13 mouse cellular contexts compared by ENCODE assay signal in genomic region chr9:56582628-56583027, GRCm38 (mm10).
"Had no signal": no experiment of that assay in that cellular context is flagged by ENCODE, and none has a peak within 500 bp of the region (broad histone marks: within the 10 kb centered on the region; RNA-seq: fewer than 3 reads in every experiment).

No protein-coding gene starts in this region.

- H3K4me1 ChIP-seq: intestine, embryonic 15.5 days; limb, embryonic 13.5 days had no signal

- H3K9me3 ChIP-seq: intestine, embryonic 15.5 days; limb, embryonic 13.5 days; neural tube, embryonic 13.5 days had no signal

- H3K27me3 ChIP-seq: intestine, embryonic 15.5 days; neural tube, embryonic 13.5 days had no signal

- H3K9ac ChIP-seq: intestine, embryonic 15.5 days; limb, embryonic 13.5 days; liver, embryonic 14.5 days had no signal

- H3K4me3 ChIP-seq: intestine, embryonic 15.5 days; left cerebral cortex, adult 2 months; limb, embryonic 13.5 days; neural tube, embryonic 13.5 days had no signal

- H3K36me3 ChIP-seq: intestine, embryonic 15.5 days; limb, embryonic 13.5 days; neural tube, embryonic 13.5 days had no signal

- H3K4me2 ChIP-seq: intestine, embryonic 15.5 days; limb, embryonic 13.5 days; midbrain, embryonic 11.5 days; neural tube, embryonic 13.5 days had no signal

- ATAC-seq: intestine, embryonic 15.5 days had no signal

- H3K27ac ChIP-seq: intestine, embryonic 15.5 days; left cerebral cortex, adult 2 months; limb, embryonic 13.5 days; liver, embryonic 14.5 days; neural tube, embryonic 13.5 days had no signal

- DNase-seq: kidney, adult 18-20 months; kidney, postnatal 10 days; kidney, postnatal 4 days; lung, adult 18-20 months; lung, postnatal 36 days; right cerebral cortex, postnatal 4 days; spleen, adult 18-20 months had no signal
